Mouse (Mus musculus) embryonic facial prominence, embryonic 14.5 days (tissue): ENCODE results near the gene Mief2. TPM values are rescaled to one million over a fixed set of nuclear protein-coding genes. Genes with fewer than 3 reads are reported as not detected.

Source experiments
- ATAC-seq: fragments of 200-750 bp; cut with Nextera tagmentation; 2 replicates; pipeline ENCODE4 v1.8.0; 2017; ENCODE audit warnings: low read depth, moderate number of reproducible peaks, moderate TSS enrichment
- DNase-seq: peaks from one replicate; pipeline ENCODE4 v3.0.0-alpha.2; 2015; ENCODE audit warnings: low spot score
- H3K27ac ChIP-seq: fragments of 300-500 bp; sonication (generic); replicated peaks from 2 replicates; pipeline ENCODE4 v1.5.1; 2014; ENCODE audit warnings: low read depth, mild to moderate bottlenecking, low read length, moderate library complexity
- H3K27me3 ChIP-seq: fragments of 300-500 bp; sonication (generic); replicated peaks from 2 replicates; pipeline ENCODE4 v1.6.1; 2014; ENCODE audit warnings: low read length; ENCODE audit not compliant: control insufficient read depth, insufficient read depth
- H3K36me3 ChIP-seq: fragments of 300-500 bp; sonication (generic); 2 replicates; pipeline ENCODE4 v1.6.1; 2014; ENCODE audit warnings: low read length, mixed read lengths; ENCODE audit not compliant: control insufficient read depth, insufficient read depth
- H3K4me1 ChIP-seq: fragments of 300-500 bp; sonication (generic); 2 replicates; pipeline ENCODE4 v1.6.1; 2014; ENCODE audit warnings: antibody characterized with exemption, low read length; ENCODE audit not compliant: control insufficient read depth, insufficient read depth
- H3K4me2 ChIP-seq: fragments of 300-500 bp; sonication (generic); 2 replicates; pipeline ENCODE4 v1.6.1; 2014; ENCODE audit warnings: low read depth, mild to moderate bottlenecking, low read length, moderate library complexity, mixed read lengths
- H3K4me3 ChIP-seq: fragments of 300-500 bp; sonication (generic); 2 replicates; pipeline ENCODE4 v1.5.1; 2014; ENCODE audit warnings: low read depth, mild to moderate bottlenecking, low read length
- H3K9ac ChIP-seq: fragments of 300-500 bp; sonication (generic); 2 replicates; pipeline ENCODE4 v1.6.1; 2014; ENCODE audit warnings: low read depth, mild to moderate bottlenecking, low read length, moderate library complexity, mixed read lengths
- H3K9me3 ChIP-seq: fragments of 300-500 bp; sonication (generic); 2 replicates; pipeline ENCODE4 v1.6.1; 2016; ENCODE audit warnings: low read length; ENCODE audit not compliant: control insufficient read depth
- WGBS: fragments of 180-500 bp; shearing (Covaris S2); extraction: QIAGEN DNeasy Blood & Tissue Kit; methylation state at CpG from one replicate; pipeline ENCODE4 v1.1.7; 2014; 5-methylcytosine and 5-hydroxymethylcytosine counted together
- microRNA-seq: library from miRNA; unstranded; fragments of <30 nt; microRNA quantifications from one replicate; pipeline ENCODE4, GENCODE M21; 2016; ENCODE audit warnings: borderline number of aligned reads
- polyA plus RNA-seq: library from polyadenylated mRNA; unstranded; fragments of >200 nt; fragmentation: Nextera tagmentation; extraction: Ambion mirVana; gene quantifications from 2 replicates; pipeline ENCODE4 v1.2.1, GENCODE M21; 2014

The Mief2 gene
- polyA plus RNA-seq, 1 experiment from 2014 or later: 17.3 TPM

- Histone ChIP-seq H3K9me3 (no peaks in the 10 kb centered on the region), H3K27ac (peak overlapping the region; percentile 89), H3K4me2 (peak overlapping the region; percentile 63), H3K4me3 (peak overlapping the region; percentile 77), H3K4me1 (peaks cover 56% of the 10 kb centered on the region), H3K9ac (peak overlapping the region; percentile 87), H3K36me3 (peaks cover 26% of the 10 kb centered on the region), H3K27me3 (no peaks in the 10 kb centered on the region)
- DNase-seq: no peak
- WGBS: 24% methylated on average over 16 of the region's 16 CpGs
- no peak for ATAC-seq
These were observed 49.7 kb downstream of the Mief2 start for GRCm38 (mm10) chr11:60777801-60778370.

GRCm38 (mm10) chr11:60779673-60780189, 51.5 kb downstream of the Mief2 start:
- 0 out of 2 replicates have a peak overlapping the region, but pooled peaks have one; percentile 0 for H3K4me3 ChIP-seq
- DNase-seq (no peak), ATAC-seq (no peak)
- no peaks in the 10 kb centered on the region for H3K9me3 ChIP-seq
- 91% methylated on average over 10 of the region's 10 CpGs for WGBS
- peak overlapping the region; percentile 38 for H3K4me2 ChIP-seq
- no peaks in the 10 kb centered on the region for H3K27me3 ChIP-seq
- peak overlapping the region; percentile 46; the same call in 1 of the 2 replicates for H3K9ac ChIP-seq
- peaks cover 42% of the 10 kb centered on the region for H3K36me3 ChIP-seq
- peaks cover 56% of the 10 kb centered on the region for H3K4me1 ChIP-seq
- no peak overlapping the region for H3K27ac ChIP-seq

Small RNAs within 50 kb of the gene (microRNA-seq; reads per million reads assigned to microRNA genes)
- gene Mir5100: not detected

Other genes starting within 250 kb of the Mief2 start
- gene Alkbh5, start 192.0 kb upstream of the Mief2 start, polyA plus RNA-seq: 29.3 and 30.1 TPM in 2 replicates
- 49.7 and 57.8 TPM in 2 replicates for gene Llgl1, start 28.7 kb upstream of the Mief2 start, polyA plus RNA-seq
- gene Flii, start 1.1 kb upstream of the Mief2 start, polyA plus RNA-seq: 76.1 and 76.9 TPM in 2 replicates
- 12.1 and 16.4 TPM in 2 replicates for gene Top3a, start 49.0 kb downstream of the Mief2 start, polyA plus RNA-seq
- 7.2 and 8.7 TPM in 2 replicates for gene Smcr8, start 49.1 kb downstream of the Mief2 start, polyA plus RNA-seq
- 30.2 and 35.7 TPM in 2 replicates for gene Shmt1, start 83.3 kb downstream of the Mief2 start, polyA plus RNA-seq
- 32.7 and 32.9 TPM in 2 replicates for gene Dhrs7b, start 102.2 kb downstream of the Mief2 start, polyA plus RNA-seq
- gene Tmem11, start 150.9 kb downstream of the Mief2 start, polyA plus RNA-seq: 61.6 and 61.7 TPM in 2 replicates
- gene Natd1, start 186.4 kb downstream of the Mief2 start, polyA plus RNA-seq: 18.8 and 19.4 TPM in 2 replicates
- gene Map2k3, start 203.6 kb downstream of the Mief2 start, polyA plus RNA-seq: 76.1 and 78.6 TPM in 2 replicates